Mouse (Mus musculus) liver, embryonic 12.5 days (tissue): Measurements from ENCODE around the gene Mpst. TPM values are rescaled to one million over a fixed set of nuclear protein-coding genes. Genes with fewer than 3 reads are reported as not detected.

ENCODE experiments used
- ATAC-seq: fragments of 200-750 bp; cut with Nextera tagmentation; 2 replicates; pipeline ENCODE4 v1.8.0; 2017; ENCODE audit warnings: moderate number of reproducible peaks, mild to moderate bottlenecking, moderate library complexity
- H3K27ac ChIP-seq: fragments of 300-500 bp; sonication (generic); 2 replicates; pipeline ENCODE4 v1.5.1; 2016; ENCODE audit warnings: mild to moderate bottlenecking
- H3K27me3 ChIP-seq: fragments of 300-500 bp; sonication (generic); replicated peaks from 2 replicates; pipeline ENCODE4 v1.6.1; 2016; ENCODE audit warnings: mild to moderate bottlenecking, moderate library complexity
- H3K36me3 ChIP-seq: fragments of 300-500 bp; sonication (generic); 2 replicates; pipeline ENCODE4 v1.6.1; 2016; ENCODE audit warnings: mild to moderate bottlenecking, moderate library complexity
- H3K4me1 ChIP-seq: fragments of 300-500 bp; sonication (generic); 2 replicates; pipeline ENCODE4 v1.6.1; 2016
- H3K4me2 ChIP-seq: fragments of 300-500 bp; sonication (generic); 2 replicates; pipeline ENCODE4 v1.6.1; 2016; ENCODE audit warnings: mild to moderate bottlenecking, moderate library complexity
- H3K4me3 ChIP-seq: fragments of 300-500 bp; sonication (generic); 2 replicates; pipeline ENCODE4 v1.5.1; 2016; ENCODE audit warnings: mild to moderate bottlenecking, moderate library complexity
- H3K9ac ChIP-seq: fragments of 300-500 bp; sonication (generic); 2 replicates; pipeline ENCODE4 v1.6.1; 2016; ENCODE audit warnings: mild to moderate bottlenecking, moderate library complexity
- H3K9me3 ChIP-seq: fragments of 300-500 bp; sonication (generic); replicated peaks from 2 replicates; pipeline ENCODE4 v1.6.1; 2016; ENCODE audit warnings: mild to moderate bottlenecking, moderate library complexity
- WGBS: fragments of 180-500 bp; shearing (Covaris S2); methylation state at CpG from one replicate; pipeline ENCODE4 v1.1.7; 2016; ENCODE audit not compliant: insufficient replicate concordance; 5-methylcytosine and 5-hydroxymethylcytosine counted together
- polyA plus RNA-seq: library from polyadenylated mRNA; unstranded; fragments of >200 nt; fragmentation: Nextera tagmentation; extraction: Ambion mirVana; gene quantifications from 2 replicates; pipeline ENCODE4 v1.2.1, GENCODE M21; 2016

The Mpst gene
- polyA plus RNA-seq, 1 experiment from 2014 or later = 3.5 TPM

- H3K4me1 ChIP-seq = no peaks in the 10 kb centered on the region
- WGBS = 45% methylated on average over 2 of the region's 2 CpGs
These were observed 56.8 kb downstream of the Mpst start for GRCm38 (mm10) chr15:78462981-78463380.

More at GRCm38 (mm10) chr15:78462981-78463380, 56.8 kb downstream of the Mpst start:
- peaks cover 14% of the 10 kb centered on the region; the same call in 1 of the 2 replicates for H3K27me3 ChIP-seq
- H3K36me3 ChIP-seq = no peaks in the 10 kb centered on the region
- H3K4me3 ChIP-seq = no peak overlapping the region
- H3K9me3 ChIP-seq = no peaks in the 10 kb centered on the region
- H3K27ac ChIP-seq = no peak overlapping the region
- H3K4me2 ChIP-seq = no peak overlapping the region
- no peak overlapping the region for H3K9ac ChIP-seq
- no peak for ATAC-seq

Other genes starting within 250 kb of the Mpst start
- gene Ift27, start 232.3 kb upstream of the Mpst start, polyA plus RNA-seq = 45.1 and 46.9 TPM in 2 replicates
- gene Pvalb, start 200.0 kb upstream of the Mpst start, polyA plus RNA-seq = not detected in 2 replicates
- gene Ncf4, start 161.6 kb upstream of the Mpst start, polyA plus RNA-seq = 31.4 and 37.5 TPM in 2 replicates
- 0.79 and 1.0 TPM in 2 replicates for gene Csf2rb2, start 100.7 kb upstream of the Mpst start, polyA plus RNA-seq
- 3.6 and 3.9 TPM in 2 replicates for gene Csf2rb, start 80.7 kb upstream of the Mpst start, polyA plus RNA-seq
- gene Tex33, start 10.5 kb upstream of the Mpst start, polyA plus RNA-seq = not detected in 2 replicates
- gene Tst, start 509 bp upstream of the Mpst start, polyA plus RNA-seq = 84.9 and 92.8 TPM in 2 replicates
- 7.6 and 8.8 TPM in 2 replicates for gene Kctd17, start 22.1 kb downstream of the Mpst start, polyA plus RNA-seq
- gene Tmprss6, start 62.2 kb downstream of the Mpst start, polyA plus RNA-seq = 5.9 and 6.7 TPM in 2 replicates
- 0.11 and 0.15 TPM in 2 replicates for gene Il2rb, start 88.9 kb downstream of the Mpst start, polyA plus RNA-seq
- gene C1qtnf6, start 125.0 kb downstream of the Mpst start, polyA plus RNA-seq = 5.2 and 5.6 TPM in 2 replicates
- 0.02 TPM in 1 of 2 replicates, not detected in the other for gene Sstr3, start 138.3 kb downstream of the Mpst start, polyA plus RNA-seq
- gene Rac2, start 166.4 kb downstream of the Mpst start, polyA plus RNA-seq = 87.7 and 90.9 TPM in 2 replicates
- gene Cyth4, start 190.6 kb downstream of the Mpst start, polyA plus RNA-seq = 15.2 and 15.3 TPM in 2 replicates